Mouse (Mus musculus) fat pad, adult 2 months (tissue): ENCODE measurements around the gene Klb.

Experiments used
- DNase-seq: peaks from one replicate; pipeline ENCODE4 v3.0.0-alpha.2; 2011; ENCODE audit warnings: low read depth, low spot score; ENCODE audit errors: extremely low read depth

The Klb gene

DNA sequence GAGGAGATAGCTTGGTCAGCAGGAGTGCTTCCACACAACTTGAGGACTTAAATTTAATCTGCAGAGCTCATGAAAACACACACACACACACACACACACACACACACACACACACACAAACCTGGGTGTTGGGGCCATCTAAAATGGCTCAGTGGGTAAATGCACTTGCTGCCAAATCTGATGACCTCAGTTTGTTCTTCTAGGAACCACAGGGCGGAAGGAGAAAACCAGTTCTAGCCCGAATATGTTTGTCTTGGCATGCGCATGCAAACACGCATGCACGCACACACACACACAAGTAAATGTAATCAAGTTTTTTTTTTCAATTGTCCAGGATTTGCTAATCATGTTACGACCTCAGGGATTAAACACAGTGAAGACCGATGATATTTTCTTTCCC lies 23.4 kb downstream of the Klb start:
- no peak for DNase-seq

DNA sequence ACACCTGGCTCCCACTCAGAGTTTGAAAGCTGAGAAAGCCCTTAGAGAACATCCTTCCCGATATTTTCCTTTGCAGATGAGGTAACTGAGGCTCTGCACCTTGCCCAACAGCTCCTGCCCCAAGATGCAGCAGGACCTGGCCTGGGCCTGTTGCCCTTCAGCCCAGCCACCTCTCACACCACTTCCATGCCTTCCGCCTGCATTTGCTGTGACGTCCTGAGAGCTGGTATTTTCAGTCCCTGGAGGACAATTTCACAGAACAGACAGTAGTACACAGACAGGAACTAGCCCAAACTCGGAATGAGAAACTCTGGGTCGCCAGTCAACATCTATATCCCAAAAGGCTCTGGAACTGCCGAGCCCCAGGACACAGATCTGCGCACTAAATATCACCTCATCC lies 26.6 kb downstream of the Klb start:
- no peak for DNase-seq

DNA sequence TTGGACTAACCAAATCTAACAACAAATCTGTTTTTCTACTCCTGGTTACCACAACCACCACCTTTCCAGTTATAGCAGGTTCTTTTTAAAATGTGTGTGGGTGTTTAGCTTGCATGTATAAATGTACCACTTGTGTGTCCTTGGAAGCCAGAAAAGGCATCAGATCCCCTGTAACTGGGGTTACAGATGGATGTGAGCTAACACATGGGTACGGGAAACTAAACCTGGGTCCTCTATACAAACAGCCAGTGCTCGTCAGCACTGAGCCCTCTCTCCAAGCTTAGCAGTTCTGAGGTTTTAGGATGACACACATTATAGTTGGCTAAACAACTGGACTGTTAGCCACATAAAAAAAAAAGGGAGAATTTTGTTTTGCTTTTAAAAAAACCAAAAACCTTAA lies 37.6 kb downstream of the Klb start:
- no peak for DNase-seq

DNA sequence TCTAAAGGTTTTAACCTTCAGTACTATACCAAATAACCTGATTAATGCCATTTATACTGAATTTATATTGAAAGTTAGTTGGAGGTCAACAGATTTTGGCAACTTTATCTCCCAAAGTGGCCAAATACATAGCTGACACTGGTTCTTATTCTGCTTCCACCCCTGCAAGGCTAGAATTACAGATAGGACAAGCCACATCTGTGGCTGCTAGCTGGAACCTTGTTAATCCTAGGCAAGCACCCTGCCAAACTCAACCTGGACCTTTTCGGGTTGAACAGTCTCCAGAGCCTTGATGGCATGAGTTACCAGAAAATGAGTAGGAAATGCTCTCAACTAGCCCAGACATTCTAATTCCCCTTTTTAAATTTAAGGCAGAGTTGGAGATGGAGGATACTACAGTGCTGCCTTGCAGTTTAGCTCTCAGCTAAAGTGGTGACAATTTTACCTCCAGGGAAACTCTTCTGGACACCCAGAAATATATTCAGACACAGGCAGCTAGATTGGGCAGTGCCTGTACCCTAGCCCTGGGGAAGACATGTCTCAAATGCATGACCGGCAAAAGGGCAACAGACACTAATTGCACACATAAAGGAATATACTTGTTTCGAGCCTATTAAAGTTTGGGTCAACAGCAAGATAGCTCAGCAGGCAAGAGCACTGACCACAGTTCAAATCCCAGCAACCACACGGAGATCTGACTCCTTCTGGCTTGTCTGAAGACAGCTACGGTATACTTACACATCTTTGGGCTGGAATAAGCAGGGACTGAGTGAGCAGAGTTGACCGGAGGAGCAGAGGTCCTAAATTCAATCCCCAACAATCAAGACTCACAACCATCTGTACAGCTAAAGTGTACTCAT lies 39.1 kb downstream of the Klb start:
- no peak for DNase-seq

DNA sequence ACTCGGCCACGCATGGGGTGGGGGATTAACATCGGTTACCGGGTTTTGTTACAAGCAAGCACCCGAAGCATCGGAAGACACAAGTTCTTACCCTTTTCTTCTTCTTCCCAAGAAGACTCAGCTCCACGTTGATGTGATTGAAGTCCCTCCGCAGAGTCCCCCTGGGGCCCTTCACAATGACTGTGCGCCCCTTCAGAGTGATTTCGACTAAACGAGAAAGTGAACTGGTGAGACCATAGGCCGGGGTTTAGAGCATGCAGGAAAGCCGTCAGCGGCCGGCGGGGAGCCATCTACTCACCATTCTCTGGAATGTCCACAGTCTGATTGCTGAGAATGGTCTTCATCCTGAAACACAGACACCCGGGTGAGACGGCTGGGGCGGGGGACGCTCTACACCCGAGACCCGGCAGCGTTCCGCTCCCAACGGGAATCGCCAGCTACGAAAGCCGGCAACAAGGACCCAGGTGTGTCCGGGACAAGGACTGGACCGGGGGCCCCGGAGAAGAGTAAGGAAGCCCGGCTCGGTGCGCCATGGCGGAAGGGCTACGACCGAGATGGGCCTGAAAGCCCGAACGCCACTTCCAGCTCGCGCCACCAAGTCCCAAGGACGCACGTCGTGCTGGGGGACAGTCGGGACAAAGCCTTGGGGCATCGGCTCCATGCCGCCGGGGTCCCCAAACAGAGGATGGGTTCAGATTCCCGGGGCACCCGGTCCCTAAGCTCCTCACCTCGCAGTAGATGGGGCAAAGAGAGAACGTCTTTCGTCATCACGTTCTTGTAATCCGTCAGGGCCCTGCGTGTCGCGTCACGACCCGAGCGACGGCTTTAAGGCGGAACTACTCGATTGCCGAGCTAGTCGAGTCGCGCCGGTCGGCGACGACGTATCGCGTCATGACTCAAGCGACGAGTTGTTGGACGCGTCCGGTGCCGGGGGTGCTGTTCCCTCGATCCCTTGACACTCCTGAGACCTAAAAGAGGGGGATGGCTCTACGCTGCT lies 42.8 kb downstream of the Klb start, which contains the start of the genes Rpl9 and Lias:
Rpl9 (minus strand) TSS at position 797 of the 997 bp plus-strand sequence.
Lias (plus strand) TSS at position 850 of the 997 bp plus-strand sequence.
- DNase-seq: peak; percentile 69

DNA sequence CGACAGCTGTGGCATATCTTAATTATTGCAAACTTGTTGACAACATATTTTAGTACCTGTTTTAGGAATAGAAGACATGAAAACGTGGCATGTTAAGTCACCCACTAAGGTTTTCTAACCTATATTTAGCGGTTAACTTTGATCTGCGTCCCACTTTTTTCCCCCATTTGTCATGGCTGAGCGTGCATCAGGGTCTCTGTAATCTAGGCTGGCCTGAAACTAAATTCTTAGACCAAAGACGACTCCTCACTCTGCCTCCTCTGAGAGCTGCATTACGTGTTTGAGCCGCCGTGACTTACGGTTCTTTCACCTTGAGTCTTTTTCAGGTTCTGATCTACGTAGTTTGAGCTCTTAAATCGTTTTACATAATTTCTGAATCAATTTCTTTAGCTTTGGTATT lies 43.6 kb downstream of the Klb start:
- DNase-seq: no peak

DNA sequence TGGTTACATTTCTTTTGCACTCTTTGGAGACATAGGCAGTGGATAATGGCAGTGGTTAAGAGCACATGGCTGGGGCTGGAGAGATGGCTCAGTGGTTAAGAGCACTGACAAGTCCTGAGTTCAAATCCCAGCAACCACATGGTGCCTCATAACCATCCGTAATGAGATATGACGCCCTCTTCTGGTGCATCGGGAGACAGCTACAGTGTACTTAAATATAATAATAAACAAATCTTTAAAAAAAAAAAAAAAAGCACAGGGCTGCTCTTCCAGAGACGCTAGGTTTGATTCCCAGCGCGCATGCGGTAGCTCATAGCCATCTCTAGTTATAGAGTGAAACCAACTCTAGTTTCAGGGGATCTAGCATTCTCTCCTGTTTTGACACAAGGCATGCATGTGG lies 46.3 kb downstream of the Klb start:
- no peak for DNase-seq

DNA sequence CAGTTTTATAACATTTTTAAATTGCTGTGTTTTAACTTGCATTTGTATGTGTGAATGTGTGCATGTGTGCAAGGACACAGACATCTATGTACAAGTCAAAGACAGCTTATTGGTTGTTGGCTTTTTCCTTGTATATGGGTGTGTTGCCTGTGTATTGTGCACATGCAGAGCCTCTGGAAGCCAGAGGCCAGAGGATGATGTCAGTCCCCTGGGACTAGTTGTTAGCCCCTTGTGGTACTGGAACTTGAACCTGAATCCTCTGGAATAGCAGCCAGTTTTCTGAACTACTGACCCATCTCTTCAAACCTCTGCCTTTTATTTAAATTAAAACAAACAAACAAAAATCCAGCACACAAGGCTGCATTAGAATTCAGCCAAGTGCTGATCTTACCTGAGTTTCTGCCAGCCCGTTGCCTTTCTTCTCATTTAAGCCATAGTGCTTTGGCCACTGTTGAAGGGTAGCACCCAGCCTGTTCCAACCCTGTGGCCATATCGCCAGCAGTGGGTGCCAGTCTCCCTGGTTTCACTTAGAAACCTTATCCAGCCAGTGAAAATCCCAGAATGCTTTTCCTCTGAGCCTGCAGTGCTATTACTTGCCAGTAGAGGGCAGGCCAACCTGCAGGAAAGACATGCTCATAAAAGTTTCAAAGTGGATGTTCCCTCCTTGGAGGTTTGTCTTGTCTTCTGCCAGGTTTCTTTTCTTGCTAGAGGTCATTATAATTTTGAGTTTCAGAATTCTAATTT lies 53.3 kb downstream of the Klb start:
- no peak for DNase-seq

DNA sequence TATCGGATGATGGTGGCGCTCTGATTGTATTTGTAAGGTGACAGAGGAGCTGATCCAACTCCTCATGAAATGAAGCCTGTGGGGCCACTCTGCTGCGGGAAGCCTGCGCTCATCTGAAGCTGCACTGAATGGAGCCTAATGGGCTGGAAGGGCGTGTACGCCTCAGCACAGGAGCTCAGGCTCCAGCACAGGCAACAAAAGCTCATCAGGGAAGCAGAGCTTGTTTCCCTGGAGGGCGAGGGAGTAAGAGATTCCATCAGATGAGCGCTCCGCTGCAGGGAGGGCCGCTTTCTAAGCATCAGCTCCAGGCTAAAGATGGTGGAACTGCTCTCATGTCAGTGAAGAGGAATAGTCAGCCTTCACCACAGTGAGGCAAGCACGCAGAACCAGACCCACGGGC lies 59.9 kb downstream of the Klb start:
- no peak for DNase-seq

DNA sequence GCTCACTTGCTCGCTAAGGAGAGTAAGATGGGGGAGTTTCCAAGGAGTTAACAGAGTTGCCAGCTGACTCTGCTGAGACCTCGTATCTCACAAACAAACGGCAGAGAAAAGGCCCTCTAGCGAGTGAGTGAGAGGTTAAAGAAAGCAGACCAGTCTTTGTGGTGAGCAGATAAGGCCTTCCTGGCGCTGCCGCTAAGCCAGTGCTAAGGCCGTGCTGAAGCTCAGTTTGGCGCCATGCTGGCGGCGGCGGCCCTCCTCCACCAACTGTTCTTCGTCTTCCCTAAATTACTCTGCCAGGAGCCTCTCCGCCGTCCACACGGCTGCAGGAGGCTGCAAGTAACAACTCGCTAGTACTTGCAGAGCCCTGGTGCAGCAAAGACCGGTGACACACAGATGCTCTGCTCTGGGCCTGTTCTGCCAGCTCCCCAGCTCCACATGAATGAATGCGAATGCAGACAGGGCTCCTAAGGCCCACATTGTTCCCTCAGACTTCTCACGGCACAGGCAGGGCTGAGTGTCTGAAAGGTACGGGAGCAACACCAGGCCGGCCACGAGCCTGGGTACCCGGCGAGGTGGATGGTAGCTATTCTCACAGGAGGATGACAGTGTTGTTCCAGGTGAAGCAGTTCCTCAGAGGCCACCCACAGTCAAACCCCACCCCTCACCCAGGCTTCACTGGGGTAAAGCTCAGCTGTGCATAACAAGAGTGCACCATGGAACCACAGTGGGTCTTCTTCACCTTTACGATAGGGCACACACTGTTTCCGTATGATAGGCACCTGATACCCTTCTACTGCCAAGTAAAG lies 67.7 kb downstream of the Klb start:
- DNase-seq: no peak

DNA sequence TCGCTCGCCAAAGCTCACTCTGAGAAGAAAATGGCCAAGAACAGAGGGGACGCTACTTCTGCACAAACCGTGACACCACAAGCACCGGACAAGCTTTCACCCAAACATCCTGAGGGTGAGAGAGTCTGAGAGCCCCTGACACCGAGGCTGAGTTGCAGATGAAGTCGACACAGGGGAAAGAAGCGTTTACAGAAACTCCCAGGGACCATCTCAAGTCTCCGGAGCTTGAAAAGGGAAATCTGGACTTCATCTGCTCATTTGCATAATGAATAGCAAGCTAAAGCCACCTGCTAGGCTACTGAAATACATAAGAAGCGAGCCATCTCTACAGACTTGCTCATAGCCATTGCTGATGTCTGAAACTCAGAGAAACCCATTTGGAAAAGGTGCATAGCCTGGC lies 71.0 kb downstream of the Klb start:
- DNase-seq: no peak

DNA sequence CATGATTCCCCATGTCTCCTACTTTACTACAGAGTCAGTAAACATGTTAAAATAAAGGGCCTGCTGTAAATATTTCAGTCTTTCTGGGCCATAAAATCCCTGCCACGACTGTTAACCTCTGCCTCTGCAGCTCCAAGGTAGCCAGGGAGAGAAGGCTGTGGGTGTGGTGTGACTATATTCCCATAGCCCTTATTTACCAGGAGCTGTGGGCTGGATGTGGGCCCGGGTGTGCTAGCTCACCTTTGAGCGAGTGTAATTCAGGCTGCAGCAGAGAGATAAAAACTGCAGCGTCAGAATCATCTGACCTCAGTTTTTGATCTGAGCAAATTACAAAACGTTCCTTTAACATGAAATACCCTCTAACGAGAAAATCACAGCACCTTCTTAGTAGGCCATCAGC lies 72.7 kb downstream of the Klb start:
- DNase-seq: no peak

DNA sequence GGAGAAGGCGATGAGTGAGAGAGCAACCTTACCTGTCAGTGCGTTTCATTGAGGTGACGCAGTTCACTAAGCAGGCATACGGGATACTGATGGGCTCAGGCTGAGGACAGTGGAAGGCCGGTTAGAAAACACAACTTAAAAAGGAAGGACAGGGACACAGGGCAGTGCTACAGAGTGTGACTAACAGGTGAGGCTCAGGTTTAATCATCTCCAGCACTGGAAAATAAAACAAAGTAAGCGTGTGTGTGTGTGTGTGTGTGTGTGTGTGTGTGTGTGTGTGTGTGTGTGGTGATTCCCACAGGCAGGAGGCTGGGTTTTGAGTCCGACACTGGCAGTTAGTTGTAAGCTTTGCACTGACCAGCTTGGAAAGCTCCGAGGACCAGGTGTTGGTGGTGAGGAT lies 74.7 kb downstream of the Klb start:
- no peak for DNase-seq

DNA sequence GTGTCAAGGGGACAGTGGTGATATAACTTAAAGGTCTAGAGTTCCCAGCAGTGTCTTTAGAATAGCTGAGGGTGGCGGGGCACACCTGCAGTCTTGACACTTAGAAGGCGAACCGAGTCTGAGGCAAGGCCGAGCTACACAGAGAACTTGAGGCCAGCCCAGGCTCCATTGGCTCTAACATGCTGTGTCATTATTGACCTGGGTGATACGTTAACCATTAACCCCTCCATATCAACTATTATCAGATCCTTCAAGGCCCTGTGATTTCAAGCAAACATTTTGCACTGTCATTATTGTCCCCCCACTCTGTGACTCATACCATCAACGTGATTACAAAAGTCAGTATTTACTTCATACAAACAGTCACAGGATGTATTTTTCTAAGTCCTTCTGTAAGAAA lies 76.1 kb downstream of the Klb start:
- DNase-seq: no peak

DNA sequence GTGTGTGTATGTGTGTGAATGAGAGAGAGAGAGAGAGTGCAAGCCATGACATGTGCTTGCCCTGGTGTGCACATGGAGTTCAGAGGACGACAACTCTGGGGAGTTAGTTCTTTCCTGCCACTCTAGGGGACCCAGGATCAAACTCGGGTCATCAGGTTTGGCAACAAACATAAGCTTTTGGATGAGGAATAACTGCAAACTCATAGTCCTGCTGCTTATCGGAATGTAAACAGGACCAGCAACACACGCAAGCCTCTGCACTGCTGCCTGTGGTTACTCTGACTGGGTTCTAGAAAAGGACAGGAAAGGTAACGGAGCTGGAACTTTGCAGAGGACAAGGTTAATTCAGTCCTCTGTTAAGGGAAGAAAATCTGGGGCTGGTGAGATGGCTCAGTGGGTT lies 77.1 kb downstream of the Klb start:
- no peak for DNase-seq

DNA sequence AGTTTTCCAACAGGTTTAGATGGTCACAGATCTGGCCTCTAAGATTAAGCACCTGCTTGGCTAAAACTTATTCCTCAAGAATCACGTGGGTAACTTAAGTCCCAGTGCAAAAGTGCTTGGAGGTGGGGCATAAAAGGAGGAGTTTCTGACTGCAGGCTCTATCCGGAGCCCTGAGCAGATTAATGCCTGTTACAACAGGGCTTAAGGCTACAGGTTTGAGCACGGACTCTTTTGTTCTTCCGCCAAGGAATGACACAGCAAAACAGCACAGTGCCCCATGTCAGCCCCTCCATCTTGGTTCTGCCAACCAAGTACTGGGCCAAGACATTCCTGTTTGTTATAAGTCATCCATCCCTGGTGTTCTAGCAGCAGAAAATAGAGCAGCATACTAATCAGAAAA lies 80.2 kb downstream of the Klb start:
- DNase-seq: no peak

DNA sequence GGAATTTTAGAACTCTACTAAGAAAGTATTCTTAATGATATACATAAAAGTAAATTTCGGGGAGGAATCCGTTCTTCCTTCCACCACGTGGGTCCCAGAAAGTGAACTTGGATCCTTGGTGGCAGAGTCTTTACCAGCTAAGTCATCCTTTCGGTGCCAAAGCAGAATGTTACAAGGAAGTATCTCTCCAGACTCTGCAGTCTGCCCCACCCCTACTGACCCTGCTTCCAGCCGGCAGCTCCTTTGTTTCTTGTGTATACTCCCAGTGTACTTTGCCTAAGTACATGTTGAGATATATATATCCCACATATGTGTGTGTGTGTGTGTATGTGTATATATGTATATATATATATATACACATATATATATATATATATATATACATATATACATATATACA lies 81.3 kb downstream of the Klb start:
- DNase-seq: no peak
